Mouse (Mus musculus): ENCODE results near the gene Mdm2. TPM values are rescaled to one million over a fixed set of nuclear protein-coding genes. Genes with fewer than 3 reads are reported as not detected.

The Mdm2 gene
- total and polyA plus RNA-seq, 3 experiments, result 24.5 to 51.8 (median 50.1) TPM

GRCm38 (mm10) chr10:117644828-117645227 is 65.7 kb downstream of the Mdm2 start:
- Histone ChIP-seq H3K79me2 (replicated peaks; ENCODE audit: control insufficient read depth, insufficient read depth, low read length) (no peaks in the 10 kb centered on the region), H3K4me1 (ENCODE audit: control insufficient read depth, insufficient read depth, low read length) (peaks cover 2% of the 10 kb centered on the region; the same call in 1 of the 2 replicates), H3K4me3 (no peak overlapping the region), H3K36me3 (ENCODE audit: control insufficient read depth, insufficient read depth, low read length) (no peaks in the 10 kb centered on the region), H3K27ac (no peak overlapping the region), H3K27me3 (ENCODE audit: control insufficient read depth, insufficient read depth, low read length) (no peaks in the 10 kb centered on the region), H3K9ac (ENCODE audit: low read depth, low read length) (no peak overlapping the region)
- 87% methylated on average over 11 of the region's 11 CpGs for WGBS
- DNase-seq, result no peak
- no peak for TF ChIP-seq CTCF (IDR thresholded peaks at IDR 0.05)
- no peak for TF ChIP-seq EP300 (IDR thresholded peaks at IDR 0.05; ENCODE audit: insufficient read depth, low read depth, low read length)
- no peak for TF ChIP-seq POLR2A (IDR thresholded peaks at IDR 0.05; ENCODE audit: insufficient read depth, low read depth, low read length)
- intact Hi-C loops (cut with DNase I), result no loop called here

GRCm38 (mm10) chr10:117644429-117644748 is 66.2 kb downstream of the Mdm2 start:
- no peak for TF ChIP-seq EP300 (IDR thresholded peaks at IDR 0.05; ENCODE audit: insufficient read depth, low read depth, low read length)
- TF ChIP-seq CTCF (IDR thresholded peaks at IDR 0.05), result no peak
- no peak for TF ChIP-seq POLR2A (IDR thresholded peaks at IDR 0.05; ENCODE audit: insufficient read depth, low read depth, low read length)
- Histone ChIP-seq H3K9ac (ENCODE audit: low read depth, low read length) (no peak overlapping the region), H3K27ac (no peak overlapping the region), H3K27me3 (ENCODE audit: control insufficient read depth, insufficient read depth, low read length) (no peaks in the 10 kb centered on the region), H3K36me3 (ENCODE audit: control insufficient read depth, insufficient read depth, low read length) (no peaks in the 10 kb centered on the region), H3K4me3 (no peak overlapping the region), H3K4me1 (ENCODE audit: control insufficient read depth, insufficient read depth, low read length) (peaks cover 2% of the 10 kb centered on the region; the same call in 1 of the 2 replicates), H3K79me2 (replicated peaks; ENCODE audit: control insufficient read depth, insufficient read depth, low read length) (no peaks in the 10 kb centered on the region)
- DNase-seq, result no peak
- intact Hi-C loops (cut with DNase I), result no loop called here
- WGBS, result 88% methylated on average over 8 of the region's 8 CpGs

GRCm38 (mm10) chr10:117643711-117644428 is 66.7 kb downstream of the Mdm2 start:
- Histone ChIP-seq H3K4me1 (ENCODE audit: control insufficient read depth, insufficient read depth, low read length) (peaks cover 2% of the 10 kb centered on the region; the same call in 1 of the 2 replicates), H3K9ac (ENCODE audit: low read depth, low read length) (no peak overlapping the region), H3K79me2 (replicated peaks; ENCODE audit: control insufficient read depth, insufficient read depth, low read length) (no peaks in the 10 kb centered on the region), H3K4me3 (no peak overlapping the region), H3K36me3 (ENCODE audit: control insufficient read depth, insufficient read depth, low read length) (no peaks in the 10 kb centered on the region), H3K27me3 (ENCODE audit: control insufficient read depth, insufficient read depth, low read length) (no peaks in the 10 kb centered on the region), H3K27ac (no peak overlapping the region)
- intact Hi-C loops (cut with DNase I), result no loop called here
- no peak for DNase-seq
- 87% methylated on average over 12 of the region's 12 CpGs for WGBS
- TF ChIP-seq EP300 (IDR thresholded peaks at IDR 0.05; ENCODE audit: insufficient read depth, low read depth, low read length) (no peak), CTCF (IDR thresholded peaks at IDR 0.05) (no peak), POLR2A (IDR thresholded peaks at IDR 0.05; ENCODE audit: insufficient read depth, low read depth, low read length) (no peak)

DNA sequence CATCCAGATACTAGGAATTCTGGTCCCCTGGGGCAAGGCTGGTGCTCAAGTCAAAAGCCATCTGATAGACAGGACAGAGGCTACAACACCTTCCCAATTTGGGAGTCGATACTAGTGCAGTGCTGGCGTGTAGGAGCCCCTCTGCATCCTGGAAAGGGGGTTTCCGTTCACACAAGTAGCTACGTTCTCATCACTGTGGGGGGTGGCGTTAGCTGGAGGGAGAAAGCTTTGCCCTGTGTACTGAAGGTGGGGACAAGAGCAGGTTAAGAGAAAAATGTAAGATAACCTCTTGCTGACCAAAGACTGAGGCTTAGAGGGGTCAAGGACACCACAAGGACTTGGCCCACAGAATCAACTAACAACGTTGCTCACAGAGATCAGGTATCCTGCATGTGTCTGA is 67.3 kb downstream of the Mdm2 start:
- no peak overlapping the region for H3K9ac ChIP-seq (ENCODE audit: low read depth, low read length)
- no peak for DNase-seq
- H3K4me3 ChIP-seq, result no peak overlapping the region
- peaks cover 2% of the 10 kb centered on the region; the same call in 1 of the 2 replicates for H3K4me1 ChIP-seq (ENCODE audit: control insufficient read depth, insufficient read depth, low read length)
- no peak for TF ChIP-seq EP300 (IDR thresholded peaks at IDR 0.05; ENCODE audit: insufficient read depth, low read depth, low read length)
- no peak for TF ChIP-seq POLR2A (IDR thresholded peaks at IDR 0.05; ENCODE audit: insufficient read depth, low read depth, low read length)
- no peak for TF ChIP-seq CTCF (IDR thresholded peaks at IDR 0.05)
- WGBS, result 73% methylated on average over 6 of the region's 6 CpGs
- intact Hi-C loops (cut with DNase I), result no loop called here
- H3K27ac ChIP-seq, result no peak overlapping the region
- H3K36me3 ChIP-seq (ENCODE audit: control insufficient read depth, insufficient read depth, low read length), result no peaks in the 10 kb centered on the region
- no peaks in the 10 kb centered on the region for H3K79me2 ChIP-seq (replicated peaks; ENCODE audit: control insufficient read depth, insufficient read depth, low read length)
- H3K27me3 ChIP-seq (ENCODE audit: control insufficient read depth, insufficient read depth, low read length), result no peaks in the 10 kb centered on the region

GRCm38 (mm10) chr10:117642491-117643262 is 67.9 kb downstream of the Mdm2 start:
- peak overlapping the region; percentile 40; the same call in 1 of the 2 replicates for H3K27ac ChIP-seq
- no peak for DNase-seq
- H3K27me3 ChIP-seq (ENCODE audit: control insufficient read depth, insufficient read depth, low read length), result no peaks in the 10 kb centered on the region
- no peaks in the 10 kb centered on the region for H3K36me3 ChIP-seq (ENCODE audit: control insufficient read depth, insufficient read depth, low read length)
- 92% methylated on average over 15 of the region's 15 CpGs for WGBS
- intact Hi-C loops (cut with DNase I), result no loop called here
- no peak overlapping the region for H3K4me3 ChIP-seq
- H3K79me2 ChIP-seq (replicated peaks; ENCODE audit: control insufficient read depth, insufficient read depth, low read length), result no peaks in the 10 kb centered on the region
- no peak overlapping the region for H3K9ac ChIP-seq (ENCODE audit: low read depth, low read length)
- TF ChIP-seq POLR2A (IDR thresholded peaks at IDR 0.05; ENCODE audit: insufficient read depth, low read depth, low read length), result no peak
- H3K4me1 ChIP-seq (ENCODE audit: control insufficient read depth, insufficient read depth, low read length), result peaks cover 2% of the 10 kb centered on the region; the same call in 1 of the 2 replicates

GRCm38 (mm10) chr10:117642201-117642450 is 68.4 kb downstream of the Mdm2 start:
- peak overlapping the region; percentile 87; the same call in 1 of the 2 replicates for H3K27ac ChIP-seq
- intact Hi-C loops (cut with DNase I), result no loop called here
- peak in 1 of 2 experiments; percentile 41 for DNase-seq
- WGBS, result 55% methylated on average over 9 of the region's 9 CpGs
- no peak overlapping the region for H3K9ac ChIP-seq (ENCODE audit: low read depth, low read length)
- H3K27me3 ChIP-seq (ENCODE audit: control insufficient read depth, insufficient read depth, low read length), result no peaks in the 10 kb centered on the region
- TF ChIP-seq POLR2A (IDR thresholded peaks at IDR 0.05; ENCODE audit: insufficient read depth, low read depth, low read length) (no peak), EP300 (IDR thresholded peaks at IDR 0.05; ENCODE audit: insufficient read depth, low read depth, low read length) (no peak), CTCF (IDR thresholded peaks at IDR 0.05) (no peak)
- no peaks in the 10 kb centered on the region for H3K36me3 ChIP-seq (ENCODE audit: control insufficient read depth, insufficient read depth, low read length)
- H3K79me2 ChIP-seq (replicated peaks; ENCODE audit: control insufficient read depth, insufficient read depth, low read length), result no peaks in the 10 kb centered on the region
- no peak overlapping the region for H3K4me3 ChIP-seq
- peaks cover 2% of the 10 kb centered on the region; the same call in 1 of the 2 replicates for H3K4me1 ChIP-seq (ENCODE audit: control insufficient read depth, insufficient read depth, low read length)
